Mouse (Mus musculus) T-helper 1 cell (primary cell): Measurements from ENCODE around the gene Adgrl3.

Source experiments
- in situ Hi-C: fragments of 300-600 bp; cut with MboI, MseI; formaldehyde crosslinking; loops from one replicate; pipeline ENCODE4 v1.15.1; 2025; ENCODE audit warnings: high pct_unique_total_duplicates

Gene Adgrl3

DNA sequence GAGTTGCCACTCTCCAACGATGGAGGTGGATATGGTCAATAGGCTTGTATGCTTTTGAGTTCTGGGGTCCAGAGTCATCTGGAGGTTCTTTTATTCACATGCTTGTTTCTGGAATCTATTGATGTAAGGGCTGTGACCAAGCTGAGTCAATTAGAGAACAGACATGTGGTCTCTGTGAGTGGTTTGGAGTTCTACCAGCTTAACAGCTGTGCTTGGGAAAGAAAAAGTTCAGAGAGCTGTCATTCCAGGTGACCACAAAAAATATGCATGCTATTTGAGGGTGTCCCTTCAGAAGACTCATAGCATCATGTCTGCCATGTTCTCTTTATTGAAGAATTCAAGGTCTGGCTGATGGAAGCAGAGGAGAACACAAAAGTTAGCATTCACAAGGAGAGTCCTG, 53.9 kb downstream of the Adgrl3 start:
- in situ Hi-C loops = no loop called here

GRCm38 (mm10) chr5:81076377-81076776, 56.4 kb downstream of the Adgrl3 start:
- in situ Hi-C loops = no loop called here

DNA sequence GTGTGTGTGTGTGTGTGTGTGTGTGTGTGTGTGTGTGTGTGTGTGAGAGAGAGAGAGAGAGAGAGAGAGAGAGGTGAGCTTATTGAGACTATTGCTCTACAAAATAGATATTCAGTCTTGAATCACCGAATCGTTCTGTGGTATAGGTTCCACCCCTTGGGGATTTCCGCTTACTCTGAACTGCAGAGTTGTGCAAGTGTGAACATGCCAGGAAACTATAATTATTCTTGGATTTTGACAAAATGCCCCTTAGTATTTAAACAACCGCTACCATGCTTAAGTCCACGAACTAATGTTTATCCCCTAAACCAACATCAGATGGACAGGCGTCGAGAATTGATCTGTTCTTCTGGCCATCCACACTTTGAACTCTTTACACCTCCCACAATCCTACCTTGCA, 57.1 kb downstream of the Adgrl3 start:
- in situ Hi-C loops = no loop called here

- in situ Hi-C loops = no loop called here
Observed at GRCm38 (mm10) chr5:81077990-81078389, 58.1 kb downstream of the Adgrl3 start.

- in situ Hi-C loops = no loop called here
Observed at GRCm38 (mm10) chr5:81083698-81084360, 63.9 kb downstream of the Adgrl3 start.

DNA sequence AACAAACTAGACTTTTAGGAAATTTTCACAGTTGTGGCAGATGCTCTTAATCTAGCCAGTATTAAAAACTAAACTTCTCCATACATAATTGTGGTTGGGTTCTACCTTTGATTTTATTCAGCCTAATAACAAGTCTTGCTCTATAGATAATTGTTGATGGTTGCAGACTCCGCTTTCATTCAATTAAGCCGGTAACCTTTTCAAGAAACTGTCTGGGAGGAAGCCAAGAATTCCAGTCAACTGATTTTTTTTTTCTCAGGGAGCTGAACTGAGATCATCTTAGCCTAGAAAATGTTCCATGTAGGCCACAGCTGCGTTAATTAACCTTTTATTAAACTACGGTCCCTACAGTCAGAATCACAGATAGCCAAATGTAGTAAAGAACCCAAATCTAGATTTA, 65.2 kb downstream of the Adgrl3 start:
- in situ Hi-C loops = no loop called here

GRCm38 (mm10) chr5:81088667-81089066, 68.7 kb downstream of the Adgrl3 start:
- in situ Hi-C loops = no loop called here

DNA sequence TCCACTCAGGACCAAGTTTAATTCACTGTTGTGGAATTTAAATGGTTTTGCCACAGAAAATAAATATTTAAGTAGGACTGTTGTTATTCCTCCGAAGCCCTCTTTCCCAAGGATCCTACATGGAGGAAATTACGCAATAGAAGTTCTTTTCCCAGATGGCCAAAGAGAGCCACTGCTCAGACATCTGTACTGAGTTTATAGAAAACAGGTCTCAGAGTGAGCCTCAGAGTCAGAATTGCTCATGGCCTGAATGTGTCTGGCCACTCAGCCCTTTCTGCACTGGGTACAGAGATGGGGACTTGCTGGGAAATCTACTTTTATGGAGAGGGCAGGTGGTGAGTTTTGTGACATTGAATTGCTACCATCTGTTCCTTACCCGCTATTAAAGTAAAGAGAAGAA, 74.7 kb downstream of the Adgrl3 start:
- in situ Hi-C loops = no loop called here

DNA sequence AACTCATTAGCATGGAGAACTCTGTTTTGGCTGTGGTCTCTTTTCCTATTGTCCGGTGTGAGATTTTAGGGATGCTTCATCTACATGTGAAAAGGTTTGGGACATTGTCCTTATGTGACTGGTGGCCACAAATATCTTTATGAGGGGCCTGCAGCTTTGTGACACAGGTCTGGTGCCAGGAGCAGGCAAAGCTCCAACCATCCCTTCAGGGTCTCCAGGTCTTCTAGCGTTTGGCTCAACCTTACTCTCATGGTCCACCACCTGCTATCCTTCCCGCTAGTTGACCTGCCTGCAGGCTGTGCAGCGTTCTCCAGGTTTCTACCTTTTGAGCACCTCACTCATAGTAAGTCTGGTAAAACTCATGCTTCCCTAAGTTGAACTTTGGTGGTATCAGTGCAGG, 77.2 kb downstream of the Adgrl3 start:
- in situ Hi-C loops = no loop called here

DNA sequence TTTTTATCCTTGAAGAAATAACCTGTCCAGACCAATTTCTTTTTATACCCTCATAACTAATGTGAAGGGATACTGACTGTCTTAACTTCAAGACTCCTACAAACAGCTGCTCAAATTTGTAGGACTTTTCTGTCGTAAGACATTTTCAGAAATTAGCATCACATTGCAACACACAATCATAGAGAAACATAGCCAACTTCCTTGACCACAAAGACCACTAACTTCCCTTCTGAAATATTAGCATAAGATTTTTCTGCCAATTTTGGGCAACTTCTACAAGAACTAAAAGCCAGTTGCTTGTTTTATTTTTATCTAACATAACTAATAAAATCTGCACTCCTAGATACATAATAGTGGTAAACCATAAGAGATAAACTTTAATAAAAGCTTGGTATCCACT, 87.5 kb downstream of the Adgrl3 start:
- in situ Hi-C loops = no loop called here

DNA sequence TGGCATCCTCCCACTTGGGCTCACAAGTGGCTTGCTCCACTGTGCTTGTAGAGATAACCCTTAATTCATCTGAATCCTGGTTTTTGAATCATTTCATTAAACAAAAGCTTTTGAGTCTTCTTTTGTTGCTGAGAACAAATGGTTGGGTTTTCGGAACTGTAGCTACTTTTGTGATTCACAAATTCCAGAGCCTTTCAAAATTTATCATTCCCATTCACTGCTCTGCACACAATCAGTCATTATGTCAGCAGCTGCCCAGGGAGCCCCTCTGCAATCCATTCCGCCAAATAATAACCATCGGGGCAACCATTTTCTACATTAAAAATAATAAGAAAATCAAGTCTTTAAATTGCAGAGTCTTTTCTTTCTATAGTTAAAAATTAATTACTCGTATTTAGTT, 104.5 kb downstream of the Adgrl3 start:
- in situ Hi-C loops = no loop called here

- in situ Hi-C loops = no loop called here
Observed at GRCm38 (mm10) chr5:81127639-81128038, 107.7 kb downstream of the Adgrl3 start.

- in situ Hi-C loops = no loop called here
Observed at GRCm38 (mm10) chr5:81136394-81136793, 116.5 kb downstream of the Adgrl3 start.

DNA sequence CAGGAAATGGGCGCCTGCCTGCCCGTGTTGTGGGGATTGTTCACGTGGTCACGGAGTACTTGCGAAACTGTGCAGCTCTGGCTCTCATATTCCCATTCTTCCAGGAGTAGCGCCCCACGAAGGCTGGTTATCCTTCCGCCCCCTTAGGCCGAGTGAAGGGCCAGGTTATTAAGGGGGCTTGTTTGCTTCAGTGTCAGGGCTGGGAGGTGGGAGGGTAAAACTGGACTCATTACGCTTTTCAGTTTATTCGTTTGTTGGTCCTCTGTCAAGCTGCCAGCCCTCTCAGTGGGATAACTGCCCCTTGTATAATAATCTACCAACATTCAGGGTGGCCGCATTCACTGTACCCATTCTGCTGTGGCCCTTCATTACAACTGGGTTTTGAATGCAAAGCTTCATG, 135.9 kb downstream of the Adgrl3 start:
- in situ Hi-C loops = no loop called here

- in situ Hi-C loops = no loop called here
Observed at GRCm38 (mm10) chr5:81156281-81156680, 136.3 kb downstream of the Adgrl3 start.

DNA sequence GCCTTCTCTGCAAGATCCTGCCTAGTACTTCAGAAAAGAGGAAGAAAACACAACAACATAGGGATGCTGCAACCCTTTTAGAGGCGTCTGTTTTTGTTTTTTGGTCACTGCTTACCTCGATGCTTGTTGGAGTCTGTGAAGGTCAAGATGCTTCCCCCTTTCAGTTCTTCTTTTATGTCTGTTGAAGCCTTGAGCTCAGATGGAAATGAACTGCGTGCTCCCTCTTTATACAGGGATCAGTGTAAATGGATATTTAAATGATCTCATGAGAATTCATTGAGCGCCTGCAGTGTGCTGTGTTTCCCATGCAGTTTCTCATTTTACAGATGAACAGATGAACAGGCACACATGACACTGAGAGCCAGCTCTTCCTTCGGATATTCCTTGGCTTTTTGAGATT, 136.9 kb downstream of the Adgrl3 start:
- in situ Hi-C loops = no loop called here

- in situ Hi-C loops = no loop called here
Observed at GRCm38 (mm10) chr5:81159013-81159412, 139.1 kb downstream of the Adgrl3 start.

DNA sequence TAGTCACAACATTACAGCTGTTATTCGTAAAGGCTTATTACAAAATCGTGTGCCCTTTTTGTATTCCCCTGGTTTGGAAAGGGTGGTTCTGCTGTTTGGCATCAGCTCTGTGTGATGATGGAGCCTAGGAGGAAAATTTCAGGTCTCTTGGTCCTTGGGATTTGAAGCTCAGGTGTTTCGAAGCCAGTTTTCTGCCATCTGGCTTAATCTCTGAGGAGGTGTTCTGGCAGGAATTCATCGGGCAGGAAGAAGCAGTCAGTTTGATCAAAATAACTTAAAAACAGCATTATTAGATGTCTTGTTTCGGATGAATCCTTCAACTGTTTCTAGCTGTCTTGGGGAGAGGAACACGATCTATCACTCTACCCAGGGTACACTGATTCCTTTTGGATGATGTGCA, 140.5 kb downstream of the Adgrl3 start:
- in situ Hi-C loops = no loop called here

GRCm38 (mm10) chr5:81188871-81189485, 169.0 kb downstream of the Adgrl3 start:
- in situ Hi-C loops = no loop called here

- in situ Hi-C loops = no loop called here
Observed at GRCm38 (mm10) chr5:81200354-81200753, 180.4 kb downstream of the Adgrl3 start.

GRCm38 (mm10) chr5:81201885-81202284, 181.9 kb downstream of the Adgrl3 start:
- in situ Hi-C loops = no loop called here

GRCm38 (mm10) chr5:81218500-81219057, 198.6 kb downstream of the Adgrl3 start:
- in situ Hi-C loops = no loop called here

- in situ Hi-C loops = no loop called here
Observed at GRCm38 (mm10) chr5:81224465-81224864, 204.5 kb downstream of the Adgrl3 start.
